Mouse (Mus musculus) spleen, postnatal 4 days (tissue): Measurements from ENCODE around the gene Kif6.

Source experiments
- DNase-seq, 2 experiments: peaks; one replicate each; pipeline ENCODE4 v3.0.0; 2022; ENCODE audit warnings: low spot score in 2 of 2

Gene Kif6

DNA sequence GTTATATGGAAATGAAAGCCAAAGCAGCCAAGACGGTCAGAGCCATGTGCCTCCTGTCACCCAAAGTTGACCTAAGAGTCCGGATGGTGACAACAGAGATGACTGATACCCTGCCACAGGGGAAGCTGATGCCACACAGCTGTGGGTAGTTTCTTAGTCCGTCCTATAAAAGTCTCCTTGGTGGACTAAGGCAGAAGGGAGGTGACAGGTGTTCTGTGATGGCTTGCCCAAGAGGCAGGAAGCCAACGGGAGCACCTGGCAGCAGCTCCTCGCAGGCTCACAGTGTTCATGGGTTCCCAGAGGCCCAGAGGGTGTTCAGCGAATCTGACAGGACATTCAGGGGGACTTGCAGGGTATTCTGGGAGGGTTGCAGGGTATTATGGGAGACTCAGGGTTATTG lies 279.5 kb downstream of the Kif6 start:
- DNase-seq = no peak

DNA sequence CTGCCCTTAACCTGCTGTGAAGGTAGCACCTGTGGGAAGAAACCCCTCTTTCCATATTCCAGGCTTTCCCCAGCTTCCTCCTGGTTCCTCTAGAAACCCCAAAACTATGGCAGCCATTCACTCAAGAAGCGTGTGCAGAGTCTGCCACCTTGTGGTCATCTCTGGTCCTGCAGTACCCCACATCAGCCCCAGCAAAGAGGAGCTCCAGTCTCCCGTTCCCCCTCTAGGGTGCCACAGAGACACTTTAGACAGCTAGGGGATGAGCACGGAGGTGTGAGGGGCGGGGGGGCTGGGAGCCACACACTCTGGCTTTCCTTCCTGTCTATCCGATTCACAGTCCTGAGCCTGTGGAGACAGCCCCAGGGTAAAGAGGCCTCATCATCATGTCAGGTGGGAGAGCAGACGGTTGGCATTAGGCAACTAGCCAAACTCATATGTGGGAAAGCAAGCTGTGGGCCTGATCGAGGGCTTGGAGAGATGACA lies 284.0 kb downstream of the Kif6 start:
- peak; percentile 47 to 80 for DNase-seq

DNA sequence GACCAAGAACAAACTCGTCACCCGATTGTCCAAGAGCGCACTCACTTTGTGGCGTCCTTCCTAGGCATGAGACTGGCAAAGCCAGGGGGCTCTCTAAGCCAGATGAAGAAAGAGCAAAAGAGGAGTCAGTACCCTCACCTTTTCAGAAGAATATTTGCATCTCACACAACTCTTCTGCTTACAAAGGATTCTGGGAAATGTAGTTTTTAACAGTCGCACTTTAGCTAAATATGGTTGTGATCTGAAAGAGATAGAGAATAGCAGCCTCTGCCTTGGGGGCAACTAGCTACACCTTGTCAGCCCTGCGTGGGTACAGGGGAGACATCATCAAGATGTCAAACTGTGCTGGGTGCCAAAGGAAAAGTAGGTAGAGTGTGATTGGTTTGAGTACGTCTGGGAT lies 287.7 kb downstream of the Kif6 start:
- no peak for DNase-seq

DNA sequence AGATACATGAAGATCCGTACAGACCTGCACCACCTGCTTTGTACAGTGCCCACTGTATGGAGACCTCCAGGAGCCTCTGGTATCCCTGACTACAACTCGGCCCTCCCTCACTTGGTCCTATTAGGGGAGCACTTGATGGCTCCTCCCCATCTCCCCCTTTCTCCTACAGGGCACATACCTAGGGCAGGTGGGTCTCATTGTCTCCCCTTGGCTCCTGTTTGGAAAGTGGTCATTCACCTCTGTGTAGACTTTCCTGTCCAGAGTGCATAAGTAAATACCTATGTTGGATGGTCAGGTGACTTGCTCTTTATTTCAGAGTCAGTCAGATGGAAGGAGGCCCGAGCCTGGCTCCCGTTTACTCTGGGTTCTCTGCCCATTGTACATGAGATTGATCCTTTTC lies 308.5 kb downstream of the Kif6 start:
- no peak for DNase-seq

DNA sequence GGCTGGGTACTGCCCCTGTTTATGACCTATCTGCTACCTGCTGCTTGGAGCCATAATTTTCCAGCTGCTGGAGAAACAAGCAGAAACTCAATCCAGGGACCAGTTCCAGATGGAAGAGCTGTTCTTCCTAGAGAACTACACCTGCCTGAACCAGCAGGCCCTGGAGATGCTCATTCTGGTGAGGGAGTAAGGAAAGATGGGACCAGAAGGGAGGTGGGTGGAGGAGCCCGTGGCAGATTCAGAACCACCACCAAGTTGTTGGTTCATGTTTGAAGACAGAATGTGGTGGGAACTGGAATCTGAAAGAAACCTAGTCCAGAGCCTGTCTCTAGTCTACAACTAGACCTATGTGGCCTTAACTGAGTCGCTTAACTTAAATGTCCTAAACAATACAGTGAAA lies 312.7 kb downstream of the Kif6 start:
- no peak for DNase-seq

DNA sequence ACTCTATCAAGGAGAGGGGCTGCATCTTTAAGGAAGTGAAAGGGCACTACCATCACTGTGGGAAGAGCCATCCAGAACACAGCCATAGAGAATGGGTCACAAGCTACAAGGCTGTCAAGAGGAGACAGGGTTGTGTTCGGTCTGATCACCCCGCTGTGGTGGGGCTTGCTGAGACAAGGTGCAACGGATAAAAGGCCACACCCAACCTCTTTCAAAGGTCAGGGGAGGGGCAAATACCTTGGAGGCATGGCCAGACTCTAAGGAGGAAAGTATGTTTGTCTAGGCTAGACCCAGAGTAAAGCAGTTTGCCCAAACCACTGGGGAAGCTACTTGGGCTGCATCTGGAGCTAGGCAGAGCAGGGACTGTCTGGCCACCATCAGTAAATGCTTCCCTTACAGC lies 318.9 kb downstream of the Kif6 start:
- no peak for DNase-seq

DNA sequence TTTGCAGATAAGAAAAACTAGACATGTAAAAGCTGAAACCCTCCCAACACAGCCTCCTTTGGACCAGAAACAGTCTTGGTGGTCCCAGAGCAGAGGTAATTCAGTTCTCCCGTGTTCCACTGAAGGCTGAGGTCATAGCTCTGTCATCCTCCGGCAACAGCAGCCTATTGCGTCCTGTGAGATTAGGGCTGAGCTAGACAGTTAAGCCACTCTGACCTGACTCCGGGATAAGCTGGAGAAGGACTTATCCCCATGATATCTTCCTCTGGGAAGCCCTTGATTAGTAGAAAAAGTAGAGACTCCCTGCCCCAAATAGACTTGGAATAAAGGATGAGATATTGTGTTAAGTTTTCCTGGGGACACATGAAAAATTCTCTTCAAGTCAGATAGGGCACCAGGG lies 319.6 kb downstream of the Kif6 start:
- DNase-seq = no peak

DNA sequence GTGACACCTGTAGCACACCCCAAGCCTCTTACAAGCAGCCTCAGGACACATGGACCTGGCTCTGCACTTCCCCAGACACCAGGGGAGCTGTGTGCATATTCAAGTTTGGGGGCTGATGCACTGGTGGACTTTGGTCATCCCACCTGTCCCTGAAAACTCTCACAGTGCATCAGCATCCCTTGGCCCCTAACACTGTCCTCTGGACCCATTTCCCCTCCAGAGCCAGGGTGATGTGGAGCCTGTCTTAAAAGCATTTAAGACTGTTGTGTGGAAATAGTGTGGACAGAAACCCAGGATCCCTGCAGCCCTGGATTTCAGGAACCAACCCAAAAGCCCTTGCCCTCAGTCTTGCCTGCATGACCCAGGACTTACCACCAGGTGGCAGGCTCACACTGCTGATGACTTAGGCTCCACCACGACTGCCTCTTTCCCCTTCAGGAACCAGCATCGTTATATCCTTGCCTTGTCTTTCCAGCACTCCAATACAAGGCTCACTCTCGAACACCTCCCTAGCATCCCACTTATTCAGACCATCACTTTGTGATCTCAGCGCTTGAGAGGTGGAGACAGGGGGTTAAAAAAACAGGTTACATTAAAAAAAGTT lies 320.8 kb downstream of the Kif6 start:
- peak; percentile 54 to 82 for DNase-seq

DNA sequence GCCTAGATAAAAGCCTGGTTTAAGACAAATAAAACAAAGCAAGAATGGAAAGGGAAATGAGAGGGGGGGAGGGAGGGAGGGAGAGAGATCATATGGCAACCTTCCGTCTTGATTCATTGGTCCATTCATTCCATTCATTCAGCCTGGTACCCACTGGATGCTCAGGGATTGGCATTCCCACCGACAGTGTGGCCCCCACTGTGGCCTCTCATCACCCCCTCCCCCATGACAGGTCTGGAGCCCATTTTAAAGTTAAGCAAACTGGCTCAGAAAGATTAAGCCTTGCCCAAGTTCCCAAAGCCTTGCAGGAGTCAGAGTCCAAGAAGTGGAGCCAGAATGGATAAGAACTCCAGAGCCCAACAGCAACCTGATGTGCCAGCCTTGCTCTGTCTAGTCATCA lies 321.3 kb downstream of the Kif6 start:
- DNase-seq = no peak

DNA sequence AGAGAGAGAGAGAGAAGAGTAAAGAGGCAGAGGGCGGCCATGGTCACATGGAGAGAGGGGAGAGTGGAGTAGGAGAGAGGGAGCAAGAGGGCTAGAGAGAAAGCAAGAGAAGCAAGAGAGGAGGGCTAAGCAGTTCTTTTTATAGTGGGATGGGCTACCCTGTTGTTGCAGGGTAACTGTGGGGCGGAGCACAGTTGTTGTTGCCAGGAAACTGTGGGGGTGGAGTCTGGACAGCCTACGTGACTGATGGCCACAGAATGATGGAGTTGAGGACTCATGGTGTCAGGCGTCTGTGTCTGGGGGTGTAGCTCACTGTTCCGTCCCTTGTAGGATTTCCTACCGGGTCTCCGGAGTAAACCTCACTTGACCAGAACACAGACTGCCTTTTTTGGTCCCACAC lies 324.2 kb downstream of the Kif6 start:
- DNase-seq = no peak

DNA sequence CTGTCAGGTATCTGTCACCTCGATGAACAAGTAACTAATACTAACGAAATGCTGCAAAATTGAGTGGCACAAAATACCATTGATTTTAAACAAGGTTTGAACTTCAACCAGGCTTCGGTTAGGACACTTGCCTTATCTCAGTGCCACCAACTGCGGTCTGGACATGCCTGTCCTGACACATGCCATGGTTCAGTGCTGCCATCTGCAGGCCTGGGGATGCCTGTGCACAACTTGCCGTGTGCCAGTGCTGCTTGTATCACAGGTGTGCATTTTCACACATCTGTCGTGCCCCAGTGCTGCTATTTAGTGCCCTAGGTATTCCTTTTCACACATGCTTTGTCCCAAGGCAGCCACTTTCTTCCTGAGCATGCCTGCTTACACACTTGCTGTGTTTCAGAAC lies 327.7 kb downstream of the Kif6 start:
- DNase-seq = no peak

DNA sequence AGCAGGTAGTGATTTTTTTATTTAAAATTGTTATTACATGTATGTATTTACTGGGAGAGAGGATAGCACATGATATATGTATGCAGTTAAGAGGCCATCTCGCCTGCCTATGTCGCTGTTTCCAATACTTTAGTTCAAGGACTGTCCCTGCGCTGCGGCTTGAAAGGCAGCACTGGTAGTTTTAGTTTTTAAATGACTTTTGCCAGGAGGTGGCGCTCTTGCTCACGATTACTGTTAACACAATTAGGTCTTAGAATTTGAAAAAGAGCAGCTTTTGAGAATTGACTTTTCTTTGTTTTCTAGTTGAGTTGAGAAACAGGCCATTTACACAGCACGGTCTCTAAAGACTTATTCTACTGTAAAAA lies 336.5 kb downstream of the Kif6 start:
- peak; percentile 75 to 92 for DNase-seq

DNA sequence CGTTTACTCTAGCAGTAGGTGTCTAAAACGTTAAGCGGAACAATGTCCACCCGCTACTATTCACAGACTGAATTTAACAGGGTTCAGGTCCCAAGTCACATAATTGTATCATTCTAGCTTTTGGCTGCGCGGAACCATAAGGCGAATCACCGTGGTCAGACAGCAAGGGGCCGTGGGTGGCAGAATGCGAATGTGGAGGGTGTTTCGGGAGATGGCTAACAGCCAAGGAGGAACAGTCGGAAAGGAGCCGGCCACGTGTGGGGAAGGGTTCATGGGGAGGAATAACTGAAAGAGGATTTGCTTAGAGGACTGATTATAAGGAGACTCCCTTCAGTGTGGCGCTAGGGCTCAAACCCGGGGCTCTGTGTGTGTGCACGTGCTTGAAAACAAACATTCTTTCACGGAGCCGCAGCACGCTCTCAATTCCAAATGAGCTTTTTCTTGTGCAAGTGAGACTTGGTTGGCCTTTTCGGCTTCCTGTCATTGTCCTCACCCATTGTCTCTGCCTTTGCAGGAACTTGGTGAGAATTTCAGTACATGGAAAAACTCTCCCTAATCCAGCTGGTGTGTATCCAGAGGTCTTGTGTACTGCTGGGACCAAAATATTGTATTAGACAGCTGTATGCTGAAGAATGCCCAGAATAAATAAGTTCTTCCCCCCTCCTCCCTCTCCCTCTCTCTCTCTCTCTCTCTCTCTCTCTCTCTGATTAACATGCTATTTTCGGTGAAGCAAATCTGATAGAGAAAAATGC lies 337.1 kb downstream of the Kif6 start:
- no peak for DNase-seq

DNA sequence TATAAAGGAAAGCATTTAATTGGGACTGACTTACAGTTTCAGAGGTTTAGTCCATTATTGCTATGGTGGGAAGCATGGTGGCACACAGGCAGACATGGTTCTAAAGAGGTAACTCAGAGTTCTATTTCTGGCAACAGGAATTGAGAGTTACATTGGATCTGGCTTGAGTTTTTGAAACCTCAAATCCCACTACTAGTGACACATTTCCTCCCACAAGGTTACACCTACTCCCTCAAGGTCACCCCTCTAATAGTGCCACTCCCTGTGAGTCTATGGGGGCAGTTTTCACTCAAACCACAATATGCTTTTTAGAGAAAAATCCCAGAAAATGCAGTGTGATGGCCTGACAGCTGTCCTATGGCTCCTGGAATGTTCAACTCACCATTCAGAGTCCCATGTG lies 344.1 kb downstream of the Kif6 start:
- DNase-seq = no peak
